Mouse (Mus musculus) liver, postnatal 0 days (tissue): ENCODE data around the gene Gm20696. TPM values are rescaled to one million over a fixed set of nuclear protein-coding genes. Genes with fewer than 3 reads are reported as not detected.
A peak's percentile ranks its signal among the peaks of the same experiment; 100 is the strongest.

Experiments
- ATAC-seq: fragments of 200-750 bp; cut with Nextera tagmentation; 2 replicates; pipeline ENCODE4 v1.8.0; 2017; ENCODE audit warnings: mild to moderate bottlenecking, moderate library complexity
- DNase-seq: peaks from one replicate; pipeline ENCODE4 v3.0.0-alpha.2; 2016
- H3K27ac ChIP-seq: fragments of 300-500 bp; sonication (generic); 2 replicates; pipeline ENCODE4 v1.5.1; 2014; ENCODE audit warnings: antibody characterized with exemption, moderate library complexity, mild to moderate bottlenecking, low read depth
- H3K27me3 ChIP-seq: fragments of 300-500 bp; sonication (generic); 2 replicates; pipeline ENCODE4 v1.6.1; 2014; ENCODE audit warnings: low read length, control low read depth, mixed read lengths; ENCODE audit not compliant: insufficient read depth
- H3K36me3 ChIP-seq: fragments of 300-500 bp; sonication (generic); replicated peaks from 2 replicates; pipeline ENCODE4 v1.6.1; 2014; ENCODE audit warnings: mild to moderate bottlenecking, control low read depth, low read length, moderate library complexity, mixed read lengths; ENCODE audit not compliant: insufficient read depth
- H3K4me1 ChIP-seq: fragments of 300-500 bp; sonication (generic); 2 replicates; pipeline ENCODE4 v1.6.1; 2014; ENCODE audit warnings: antibody characterized with exemption, mild to moderate bottlenecking, control low read depth; ENCODE audit not compliant: insufficient read depth
- H3K4me2 ChIP-seq: fragments of 300-500 bp; sonication (generic); 2 replicates; pipeline ENCODE4 v1.6.1; 2014; ENCODE audit warnings: low read depth, mild to moderate bottlenecking, low read length, moderate library complexity, mixed read lengths
- H3K4me3 ChIP-seq: fragments of 300-500 bp; sonication (generic); 2 replicates; pipeline ENCODE4 v1.5.1; 2014; ENCODE audit warnings: low read depth, low read length
- H3K9ac ChIP-seq: fragments of 300-500 bp; sonication (generic); replicated peaks from 2 replicates; pipeline ENCODE4 v1.6.1; 2014; ENCODE audit warnings: mild to moderate bottlenecking, moderate library complexity
- H3K9me3 ChIP-seq: fragments of 300-500 bp; sonication (generic); 2 replicates; pipeline ENCODE4 v1.6.1; 2016; ENCODE audit warnings: mild to moderate bottlenecking, control low read depth, low read length, mixed read lengths
- CTCF ChIP-seq: sonication (generic); IDR thresholded peaks from 2 replicates; pipeline ENCODE4 v1.5.1; 2016; ENCODE audit warnings: antibody characterized with exemption, low read depth
- EP300 ChIP-seq: IDR thresholded peaks from 2 replicates; pipeline ENCODE4 v1.6.1; 2016; ENCODE audit warnings: antibody characterized with exemption, low read depth, mild to moderate bottlenecking
- WGBS: fragments of 180-500 bp; shearing (Covaris S2); extraction: QIAGEN DNeasy Blood & Tissue Kit; methylation state at CpG from one replicate; pipeline ENCODE4 v1.1.7; 2014; ENCODE audit not compliant: insufficient replicate concordance; 5-methylcytosine and 5-hydroxymethylcytosine counted together
- polyA plus RNA-seq: library from polyadenylated mRNA; unstranded; fragments of >200 nt; fragmentation: Nextera tagmentation; extraction: Ambion mirVana; gene quantifications from 2 replicates; pipeline ENCODE4 v1.2.1, GENCODE M21; 2015

Gene Gm20696
- polyA plus RNA-seq, 1 experiment from 2014 or later, result 1.2 TPM

DNA sequence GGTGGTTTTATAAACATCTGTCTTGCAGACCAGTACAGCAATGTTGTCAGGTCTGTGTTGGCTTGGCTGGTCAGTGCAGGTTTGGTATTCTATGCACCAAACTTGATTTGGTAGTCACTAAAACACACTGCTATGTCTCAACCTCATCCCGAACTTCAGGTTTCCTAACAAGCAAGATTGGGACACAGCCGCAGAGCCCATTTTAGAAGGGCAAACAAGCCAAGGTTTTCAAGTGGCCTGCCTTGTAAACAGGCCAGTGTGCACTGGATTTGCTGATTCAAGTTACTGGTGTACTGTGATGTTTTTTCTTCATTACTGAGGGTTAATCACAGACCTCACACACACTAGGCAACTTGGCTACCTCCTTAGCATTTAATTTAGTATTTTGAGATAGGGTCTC, 10.5 kb downstream of the Gm20696 start:
- WGBS, result 66% methylated on average over 2 of the region's 2 CpGs
- no peak for DNase-seq
- ATAC-seq, result peak; percentile 41
- TF ChIP-seq CTCF (no peak), EP300 (no peak)
- Histone ChIP-seq H3K27me3 (no peaks in the 10 kb centered on the region), H3K27ac (no peak overlapping the region; the same call in 1 of the 2 replicates), H3K4me1 (no peaks in the 10 kb centered on the region; the same call in 1 of the 2 replicates), H3K4me2 (peak overlapping the region; percentile 54), H3K4me3 (no peak overlapping the region), H3K9ac (no peak overlapping the region), H3K36me3 (no peaks in the 10 kb centered on the region), H3K9me3 (no peaks in the 10 kb centered on the region)

DNA sequence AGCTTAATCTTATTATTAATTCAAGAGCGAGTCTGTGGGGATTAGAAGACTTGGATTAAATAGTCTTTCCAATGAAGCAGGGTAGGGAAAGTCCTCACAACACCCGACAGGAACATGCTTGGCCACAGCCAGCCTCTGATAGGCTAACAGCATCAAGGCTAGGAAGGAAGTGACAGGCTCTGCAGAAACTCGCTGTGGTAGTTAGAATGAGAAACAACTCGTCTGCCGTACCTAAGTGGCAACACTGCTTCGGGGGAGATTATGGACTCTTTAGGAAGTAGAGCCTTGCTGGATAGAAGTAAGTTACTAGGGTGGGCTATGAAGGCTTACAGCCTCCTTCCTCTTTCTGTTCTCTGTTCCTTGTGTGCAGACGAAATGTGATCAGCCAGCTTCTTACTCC, 11.1 kb downstream of the Gm20696 start:
- Histone ChIP-seq H3K27ac (peak overlapping the region; percentile 57; the same call in 1 of the 2 replicates), H3K9ac (no peak overlapping the region), H3K4me3 (peak overlapping the region; percentile 22; the same call in 1 of the 2 replicates), H3K36me3 (no peaks in the 10 kb centered on the region), H3K4me1 (no peaks in the 10 kb centered on the region; the same call in 1 of the 2 replicates), H3K27me3 (no peaks in the 10 kb centered on the region), H3K9me3 (no peaks in the 10 kb centered on the region), H3K4me2 (peak overlapping the region; percentile 54)
- TF ChIP-seq EP300 (no peak), CTCF (no peak)
- ATAC-seq (peak; percentile 35; the same call in 1 of the 2 replicates), DNase-seq (no peak)
- WGBS, result 27% methylated on average over 7 of the region's 7 CpGs

DNA sequence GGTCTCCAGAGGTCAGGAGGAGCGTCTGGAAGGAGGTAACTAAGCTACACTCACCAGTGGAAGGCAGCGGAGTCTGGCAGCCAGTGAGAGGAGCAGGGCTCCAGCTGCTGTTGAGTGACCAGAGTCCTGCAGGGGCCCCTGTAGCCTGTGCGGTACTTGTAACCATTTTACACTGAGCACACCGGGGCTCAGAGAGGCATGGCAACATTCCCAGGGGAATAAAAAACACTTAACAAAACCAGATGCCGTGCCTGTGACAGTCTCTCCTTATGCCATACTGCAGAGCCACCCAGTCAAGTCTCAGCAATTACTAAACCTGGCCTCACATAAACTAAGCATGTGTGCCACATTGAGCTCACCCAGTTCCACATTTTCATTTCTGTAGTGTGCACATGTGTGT, 12.3 kb downstream of the Gm20696 start:
- H3K4me2 ChIP-seq, result no peak overlapping the region
- no peak overlapping the region for H3K4me3 ChIP-seq
- H3K9ac ChIP-seq, result no peak overlapping the region
- no peak for TF ChIP-seq CTCF
- TF ChIP-seq EP300, result no peak
- H3K9me3 ChIP-seq, result no peaks in the 10 kb centered on the region
- no peaks in the 10 kb centered on the region; the same call in 1 of the 2 replicates for H3K4me1 ChIP-seq
- H3K36me3 ChIP-seq, result no peaks in the 10 kb centered on the region
- no peak overlapping the region for H3K27ac ChIP-seq
- DNase-seq, result no peak
- no peaks in the 10 kb centered on the region for H3K27me3 ChIP-seq
- no peak for ATAC-seq
- WGBS, result 69% methylated on average over 5 of the region's 5 CpGs

DNA sequence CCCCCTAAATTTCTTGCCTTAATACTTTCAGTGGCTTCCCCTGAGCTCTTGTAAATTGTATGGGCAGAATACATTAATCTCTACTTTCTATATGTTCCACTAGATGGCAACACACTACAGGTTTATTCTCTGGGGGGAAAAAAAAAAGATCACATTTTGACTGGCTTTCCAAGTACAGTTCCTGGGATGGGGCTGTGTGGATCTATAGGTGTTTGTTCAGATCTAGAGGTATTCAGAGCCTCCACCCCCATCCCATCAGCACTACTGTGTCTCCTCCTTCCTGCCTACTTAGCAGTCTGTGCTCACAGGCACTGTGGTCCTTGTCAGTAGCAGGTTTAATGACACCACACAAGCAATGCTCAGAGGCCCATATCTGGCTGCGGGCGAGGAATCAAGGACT, 14.3 kb downstream of the Gm20696 start:
- no peak for ATAC-seq
- no peaks in the 10 kb centered on the region for H3K36me3 ChIP-seq
- peak; percentile 25; the same call in 1 of the 2 replicates for TF ChIP-seq CTCF
- TF ChIP-seq EP300, result no peak
- no peak overlapping the region for H3K9ac ChIP-seq
- no peak overlapping the region for H3K4me2 ChIP-seq
- H3K4me3 ChIP-seq, result no peak overlapping the region
- H3K9me3 ChIP-seq, result no peaks in the 10 kb centered on the region
- H3K4me1 ChIP-seq, result no peaks in the 10 kb centered on the region; the same call in 1 of the 2 replicates
- WGBS, result 81% methylated on average over 2 of the region's 2 CpGs
- H3K27ac ChIP-seq, result no peak overlapping the region
- no peaks in the 10 kb centered on the region for H3K27me3 ChIP-seq
- DNase-seq, result no peak

- no peak for ATAC-seq
- Histone ChIP-seq H3K9me3 (no peaks in the 10 kb centered on the region), H3K27me3 (no peaks in the 10 kb centered on the region), H3K4me3 (no peak overlapping the region), H3K27ac (no peak overlapping the region), H3K4me1 (peaks cover 9% of the 10 kb centered on the region; the same call in 1 of the 2 replicates), H3K36me3 (no peaks in the 10 kb centered on the region), H3K9ac (no peak overlapping the region), H3K4me2 (no peak overlapping the region)
- TF ChIP-seq EP300, result no peak
- DNase-seq, result no peak
- 44% methylated on average over 2 of the region's 2 CpGs for WGBS
These were observed 17.3 kb downstream of the Gm20696 start for GRCm38 (mm10) chr6:99649307-99649706.

GRCm38 (mm10) chr6:99646344-99646743, 20.3 kb downstream of the Gm20696 start:
- Histone ChIP-seq H3K36me3 (no peaks in the 10 kb centered on the region), H3K4me1 (peaks cover 13% of the 10 kb centered on the region; the same call in 1 of the 2 replicates), H3K9me3 (no peaks in the 10 kb centered on the region), H3K4me2 (no peak overlapping the region), H3K27me3 (no peaks in the 10 kb centered on the region), H3K27ac (no peak overlapping the region), H3K4me3 (no peak overlapping the region), H3K9ac (no peak overlapping the region)
- whole genome bisulfite sequencing, result 72% methylated on average over 10 of the region's 10 CpGs
- ATAC-seq, result no peak
- no peak for DNase-seq
- TF ChIP-seq CTCF, result no peak
- TF ChIP-seq EP300, result no peak
